Mouse (Mus musculus) C2C12 (cell line): ENCODE measurements at regions not wholly inside any gene's neighbourhood (a gene's known extent, or its start where the extent isn't known, plus 50 kb on each side); places are given as distances from the start of the nearest gene placed in this dataset.

Source experiments
- CTCF ChIP-seq: IDR thresholded peaks from one replicate; pipeline ENCODE4 v1.5.1; 2011; ENCODE audit not compliant: control insufficient read depth, insufficient read depth, insufficient read length
- FOSL1 ChIP-seq: IDR thresholded peaks from one replicate; pipeline ENCODE4 v1.8.0; 2011; ENCODE audit warnings: mild to moderate bottlenecking, low read length; ENCODE audit not compliant: poor library complexity, insufficient read depth, severe bottlenecking
- MAX ChIP-seq: IDR thresholded peaks from one replicate; pipeline ENCODE4 v1.6.1; 2011; ENCODE audit warnings: mild to moderate bottlenecking, control low read depth
- MYOD1 ChIP-seq: IDR thresholded peaks from one replicate; pipeline ENCODE4 v1.6.1; 2011; ENCODE audit warnings: low read depth; ENCODE audit not compliant: control insufficient read depth, insufficient read length
- MYOG ChIP-seq: IDR thresholded peaks from one replicate; pipeline ENCODE4 v1.6.1; 2011; ENCODE audit not compliant: control insufficient read depth, insufficient read length; ENCODE audit errors: extremely low read depth
- USF1 ChIP-seq: IDR thresholded peaks from one replicate; pipeline ENCODE4 v1.6.1; 2011; ENCODE audit warnings: low read depth, mild to moderate bottlenecking, control low read depth, moderate library complexity

- TF ChIP-seq CTCF (no peak), MAX (no peak), USF1 (no peak), MYOD1 (no peak), MYOG (no peak), FOSL1 (no peak)
These were observed 58.7 kb upstream of the Smad3 start for GRCm38 (mm10) chr9:63816540-63816939.
